Mouse (Mus musculus): ENCODE data around the gene Pigk. TPM values are rescaled to one million over a fixed set of nuclear protein-coding genes. Genes with fewer than 3 reads are reported as not detected.
"Not testable (repeated sequence)": the region's sequence is repeated elsewhere in the genome, so short reads cannot be mapped to it uniquely, and the experiment has no call there.

Gene Pigk
- polyA plus RNA-seq, 1 experiment from 2014 or later, result 40.3 TPM

GRCm38 (mm10) chr3:152767485-152767884, 53.6 kb downstream of the Pigk start:
- WGBS, result 57% methylated on average over 11 of the region's 11 CpGs
- Histone ChIP-seq H3K9me3 (replicated peaks; ENCODE audit: control insufficient read depth, low read length) (no peaks in the 10 kb centered on the region), H3K27ac (ENCODE audit: low read length) (no peak overlapping the region), H3K4me2 (ENCODE audit: low read depth, low read length) (no peak overlapping the region), H3K36me3 (ENCODE audit: control insufficient read depth, insufficient read depth) (no peaks in the 10 kb centered on the region), H3K4me3 (ENCODE audit: low read length) (no peak overlapping the region), H3K4me1 (ENCODE audit: control insufficient read depth, insufficient read depth, low read length) (peaks cover 12% of the 10 kb centered on the region), H3K9ac (ENCODE audit: low read length) (no peak overlapping the region), H3K27me3 (ENCODE audit: control insufficient read depth, insufficient read depth, low read length) (no peaks in the 10 kb centered on the region)
- ATAC-seq (replicated peaks; ENCODE audit: extremely low read depth, insufficient read depth, low FRiP score), result no peak

- ATAC-seq (replicated peaks; ENCODE audit: extremely low read depth, insufficient read depth, low FRiP score), result no peak
- H3K9ac ChIP-seq (ENCODE audit: low read length), result no peak overlapping the region
- H3K4me2 ChIP-seq (ENCODE audit: low read depth, low read length), result no peak overlapping the region
- H3K9me3 ChIP-seq (replicated peaks; ENCODE audit: control insufficient read depth, low read length), result no peaks in the 10 kb centered on the region
- peaks cover under 1% of the 10 kb centered on the region; the same call in 1 of the 2 replicates for H3K4me1 ChIP-seq (ENCODE audit: control insufficient read depth, insufficient read depth, low read length)
- H3K36me3 ChIP-seq (ENCODE audit: control insufficient read depth, insufficient read depth), result no peaks in the 10 kb centered on the region
- no peaks in the 10 kb centered on the region for H3K27me3 ChIP-seq (ENCODE audit: control insufficient read depth, insufficient read depth, low read length)
- H3K27ac ChIP-seq (ENCODE audit: low read length), result no peak overlapping the region
- 79% methylated on average over 6 of the region's 6 CpGs for WGBS
- no peak overlapping the region for H3K4me3 ChIP-seq (ENCODE audit: low read length)
Measured at GRCm38 (mm10) chr3:152770056-152770455, 56.2 kb downstream of the Pigk start.

- Histone ChIP-seq H3K27me3 (ENCODE audit: control insufficient read depth, insufficient read depth, low read length) (no peaks in the 10 kb centered on the region), H3K4me3 (ENCODE audit: low read length) (no peak overlapping the region), H3K4me1 (ENCODE audit: control insufficient read depth, insufficient read depth, low read length) (no peaks in the 10 kb centered on the region), H3K9me3 (replicated peaks; ENCODE audit: control insufficient read depth, low read length) (no peaks in the 10 kb centered on the region), H3K27ac (ENCODE audit: low read length) (no peak overlapping the region), H3K36me3 (ENCODE audit: control insufficient read depth, insufficient read depth) (no peaks in the 10 kb centered on the region), H3K4me2 (ENCODE audit: low read depth, low read length) (no peak overlapping the region), H3K9ac (ENCODE audit: low read length) (no peak overlapping the region)
- WGBS, result 78% methylated on average over 6 of the region's 6 CpGs
- ATAC-seq (replicated peaks; ENCODE audit: extremely low read depth, insufficient read depth, low FRiP score), result no peak
Measured at GRCm38 (mm10) chr3:152776363-152776762, 62.5 kb downstream of the Pigk start.

- H3K27me3 ChIP-seq (ENCODE audit: control insufficient read depth, insufficient read depth, low read length), result no peaks in the 10 kb centered on the region
- ATAC-seq (replicated peaks; ENCODE audit: extremely low read depth, insufficient read depth, low FRiP score), result no peak
Measured at GRCm38 (mm10) chr3:152776872-152777540, 63.1 kb downstream of the Pigk start.

GRCm38 (mm10) chr3:152779819-152780218, 65.9 kb downstream of the Pigk start:
- WGBS, result 80% methylated on average over 4 of the region's 4 CpGs
- Histone ChIP-seq H3K4me3 (ENCODE audit: low read length) (no peak overlapping the region), H3K9ac (ENCODE audit: low read length) (no peak overlapping the region), H3K27me3 (ENCODE audit: control insufficient read depth, insufficient read depth, low read length) (no peaks in the 10 kb centered on the region), H3K4me2 (ENCODE audit: low read depth, low read length) (no peak overlapping the region), H3K4me1 (ENCODE audit: control insufficient read depth, insufficient read depth, low read length) (no peaks in the 10 kb centered on the region), H3K9me3 (replicated peaks; ENCODE audit: control insufficient read depth, low read length) (no peaks in the 10 kb centered on the region), H3K27ac (ENCODE audit: low read length) (no peak overlapping the region), H3K36me3 (ENCODE audit: control insufficient read depth, insufficient read depth) (no peaks in the 10 kb centered on the region)
- ATAC-seq (replicated peaks; ENCODE audit: extremely low read depth, insufficient read depth, low FRiP score), result no peak

More at GRCm38 (mm10) chr3:152776872-152777540, 63.1 kb downstream of the Pigk start:
- no peaks in the 10 kb centered on the region for H3K36me3 ChIP-seq (ENCODE audit: control insufficient read depth, insufficient read depth)
- no peak overlapping the region for H3K4me2 ChIP-seq (ENCODE audit: low read depth, low read length)
- H3K9ac ChIP-seq (ENCODE audit: low read length), result no peak overlapping the region
- 83% methylated on average over 16 of the region's 16 CpGs for WGBS
- no peak overlapping the region for H3K27ac ChIP-seq (ENCODE audit: low read length)
- H3K4me3 ChIP-seq (ENCODE audit: low read length), result no peak overlapping the region
- H3K9me3 ChIP-seq (replicated peaks; ENCODE audit: control insufficient read depth, low read length), result no peaks in the 10 kb centered on the region
- no peaks in the 10 kb centered on the region for H3K4me1 ChIP-seq (ENCODE audit: control insufficient read depth, insufficient read depth, low read length)

- 0 out of 2 replicates have a peak, but pooled peaks have one; percentile 18 for ATAC-seq (replicated peaks; ENCODE audit: extremely low read depth, insufficient read depth, low FRiP score)
- WGBS, result 24% methylated on average over 7 of the region's 7 CpGs
- no peak overlapping the region for H3K4me3 ChIP-seq (ENCODE audit: low read length)
Measured at GRCm38 (mm10) chr3:152783792-152784191, 69.9 kb downstream of the Pigk start.

GRCm38 (mm10) chr3:152784353-152784752, 70.5 kb downstream of the Pigk start:
- not testable (repeated sequence) for H3K9me3 ChIP-seq (replicated peaks; ENCODE audit: control insufficient read depth, low read length); H3K9ac ChIP-seq (ENCODE audit: low read length); ATAC-seq (replicated peaks; ENCODE audit: extremely low read depth, insufficient read depth, low FRiP score); H3K4me2 ChIP-seq (ENCODE audit: low read depth, low read length); H3K4me3 ChIP-seq (ENCODE audit: low read length); H3K27ac ChIP-seq (ENCODE audit: low read length); H3K36me3 ChIP-seq (ENCODE audit: control insufficient read depth, insufficient read depth); H3K4me1 ChIP-seq (ENCODE audit: control insufficient read depth, insufficient read depth, low read length); H3K27me3 ChIP-seq (ENCODE audit: control insufficient read depth, insufficient read depth, low read length)
- WGBS, result 93% methylated on average over 7 of the region's 13 CpGs

More at GRCm38 (mm10) chr3:152783792-152784191, 69.9 kb downstream of the Pigk start:
- no peaks in the 10 kb centered on the region for H3K9me3 ChIP-seq (replicated peaks; ENCODE audit: control insufficient read depth, low read length)
- no peaks in the 10 kb centered on the region for H3K4me1 ChIP-seq (ENCODE audit: control insufficient read depth, insufficient read depth, low read length)
- H3K9ac ChIP-seq (ENCODE audit: low read length), result no peak overlapping the region
- no peaks in the 10 kb centered on the region for H3K36me3 ChIP-seq (ENCODE audit: control insufficient read depth, insufficient read depth)
- H3K27ac ChIP-seq (ENCODE audit: low read length), result no peak overlapping the region
- no peak overlapping the region for H3K4me2 ChIP-seq (ENCODE audit: low read depth, low read length)
- H3K27me3 ChIP-seq (ENCODE audit: control insufficient read depth, insufficient read depth, low read length), result no peaks in the 10 kb centered on the region

GRCm38 (mm10) chr3:152788301-152788953, 74.5 kb downstream of the Pigk start:
- not testable (repeated sequence) for H3K27ac ChIP-seq (ENCODE audit: low read length); H3K9ac ChIP-seq (ENCODE audit: low read length); ATAC-seq (replicated peaks; ENCODE audit: extremely low read depth, insufficient read depth, low FRiP score); H3K4me2 ChIP-seq (ENCODE audit: low read depth, low read length); H3K36me3 ChIP-seq (ENCODE audit: control insufficient read depth, insufficient read depth); H3K4me1 ChIP-seq (ENCODE audit: control insufficient read depth, insufficient read depth, low read length); H3K27me3 ChIP-seq (ENCODE audit: control insufficient read depth, insufficient read depth, low read length); H3K9me3 ChIP-seq (replicated peaks; ENCODE audit: control insufficient read depth, low read length); H3K4me3 ChIP-seq (ENCODE audit: low read length)
- 82% methylated on average over 5 of the region's 5 CpGs for WGBS

GRCm38 (mm10) chr3:152792601-152793000, 78.7 kb downstream of the Pigk start:
- Histone ChIP-seq H3K9me3 (replicated peaks; ENCODE audit: control insufficient read depth, low read length) (peaks cover 4% of the 10 kb centered on the region; the same call in 1 of the 2 replicates), H3K4me2 (ENCODE audit: low read depth, low read length) (no peak overlapping the region), H3K36me3 (ENCODE audit: control insufficient read depth, insufficient read depth) (no peaks in the 10 kb centered on the region), H3K9ac (ENCODE audit: low read length) (no peak overlapping the region), H3K4me3 (ENCODE audit: low read length) (no peak overlapping the region), H3K4me1 (ENCODE audit: control insufficient read depth, insufficient read depth, low read length) (no peaks in the 10 kb centered on the region), H3K27ac (ENCODE audit: low read length) (no peak overlapping the region), H3K27me3 (ENCODE audit: control insufficient read depth, insufficient read depth, low read length) (no peaks in the 10 kb centered on the region)
- no peak for ATAC-seq (replicated peaks; ENCODE audit: extremely low read depth, insufficient read depth, low FRiP score)
- WGBS, result 86% methylated on average over 5 of the region's 5 CpGs
